Mouse (Mus musculus): ENCODE measurements around the gene Usp35. TPM values are rescaled to one million over a fixed set of nuclear protein-coding genes. Genes with fewer than 3 reads are reported as not detected.

Usp35 gene
- polyA plus RNA-seq, 1 experiment from 2014 or later, result 1.2 TPM

GRCm38 (mm10) chr7:97262541-97262940, 69.3 kb downstream of the Usp35 start:
- H3K9me3 ChIP-seq (replicated peaks; ENCODE audit: control insufficient read depth, low read length), result no peaks in the 10 kb centered on the region
- H3K27ac ChIP-seq (replicated peaks; ENCODE audit: low read depth, low read length), result no peak overlapping the region
- DNase-seq (ENCODE audit: low spot score) (no peak), ATAC-seq (replicated peaks; ENCODE audit: insufficient number of reproducible peaks, low FRiP score, low TSS enrichment, low read depth) (no peak)
- no peaks in the 10 kb centered on the region for H3K4me1 ChIP-seq (ENCODE audit: control insufficient read depth, insufficient read depth, low read length)
- no peak overlapping the region for H3K4me2 ChIP-seq (ENCODE audit: low read depth, low read length)
- H3K27me3 ChIP-seq (ENCODE audit: control insufficient read depth, insufficient read depth, low read length), result no peaks in the 10 kb centered on the region
- no peak overlapping the region for H3K9ac ChIP-seq (replicated peaks; ENCODE audit: low read length)
- WGBS, result 57% methylated on average over 1 of the region's 1 CpGs
- no peak overlapping the region for H3K4me3 ChIP-seq (ENCODE audit: low read depth, low read length)
- H3K36me3 ChIP-seq (replicated peaks; ENCODE audit: control insufficient read depth, insufficient read depth, low read depth, low read length), result no peaks in the 10 kb centered on the region

Other genes starting within 250 kb of the Usp35 start
- 5.0 TPM in 2 replicates for gene Kctd21, start 307 bp upstream of the Usp35 start, polyA plus RNA-seq (2014; fragmentation: Nextera tagmentation; extraction: Ambion mirVana)
- 39.7 and 41.8 TPM in 2 replicates for gene Alg8, start 39.6 kb upstream of the Usp35 start, polyA plus RNA-seq (2014; fragmentation: Nextera tagmentation; extraction: Ambion mirVana)
- gene Ndufc2, start 68.0 kb upstream of the Usp35 start, polyA plus RNA-seq (2014; fragmentation: Nextera tagmentation; extraction: Ambion mirVana), result 352 and 383 TPM in 2 replicates
- not detected in 2 replicates for gene Thrsp, start 85.7 kb upstream of the Usp35 start, polyA plus RNA-seq (2014; fragmentation: Nextera tagmentation; extraction: Ambion mirVana)
- 0.55 and 1.1 TPM in 2 replicates for gene Kctd14, start 119.3 kb upstream of the Usp35 start, polyA plus RNA-seq (2014; fragmentation: Nextera tagmentation; extraction: Ambion mirVana)
- gene Ints4, start 148.9 kb upstream of the Usp35 start, polyA plus RNA-seq (2014; fragmentation: Nextera tagmentation; extraction: Ambion mirVana), result 70.1 and 79.4 TPM in 2 replicates
- gene Aamdc, start 247.5 kb upstream of the Usp35 start, polyA plus RNA-seq (2014; fragmentation: Nextera tagmentation; extraction: Ambion mirVana), result 37.2 and 43.5 TPM in 2 replicates
- gene Rsf1, start 247.9 kb upstream of the Usp35 start, polyA plus RNA-seq (2014; fragmentation: Nextera tagmentation; extraction: Ambion mirVana), result 26.0 and 26.8 TPM in 2 replicates

Data from embryonic facial prominence, embryonic 11.5 days (tissue).